Comparison of ENCODE assay signal across 16 mouse cellular contexts in the genomic region with DNA sequence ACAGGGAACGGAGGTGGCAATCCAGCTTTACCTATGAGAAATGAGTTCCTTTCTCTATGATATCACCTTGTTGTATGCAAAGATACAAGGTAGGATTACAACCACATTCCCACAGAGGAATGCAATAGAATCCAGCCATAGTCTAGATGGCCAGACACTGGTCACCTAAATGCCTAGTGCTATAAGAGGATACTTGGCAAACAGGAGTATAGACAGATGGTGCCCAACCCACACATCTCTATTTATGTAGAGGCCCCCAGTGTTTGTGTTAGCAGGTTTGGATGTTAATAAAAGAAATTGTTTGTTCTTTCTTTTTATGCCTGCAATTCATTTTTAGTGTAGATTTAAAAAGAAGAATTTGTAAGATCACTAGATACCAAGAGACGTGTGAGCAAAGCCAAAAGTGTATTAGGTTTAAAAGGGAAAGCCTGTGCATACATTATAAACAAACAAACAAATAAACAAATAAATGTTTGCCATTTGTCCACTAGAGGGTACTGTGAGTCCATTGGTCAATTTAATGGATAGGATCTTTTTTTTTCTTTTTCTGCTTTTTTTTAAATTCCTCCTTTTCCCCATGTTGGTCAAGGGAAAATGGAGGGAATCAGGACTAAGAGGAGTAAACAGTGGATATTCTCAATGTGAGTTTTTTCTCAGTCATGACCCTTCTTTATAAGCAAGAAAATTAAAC.
DNase-seq lines count a peak whose midpoint lies in the region; ATAC-seq and TF ChIP-seq lines count a peak whose summit lies in the region.
"Had no signal": no experiment of that assay in that cellular context is flagged by ENCODE, and none has a peak within 500 bp of the region (broad histone marks: within the 10 kb centered on the region; RNA-seq: fewer than 3 reads in every experiment).

No protein-coding gene starts in this region.

- H3K27ac ChIP-seq in hindbrain, postnatal 0 days, result no peak overlapping the region
- H3K27ac ChIP-seq in hindbrain, embryonic 12.5 days, result no peak overlapping the region
- H3K27ac ChIP-seq: hindbrain, embryonic 15.5 days; limb, embryonic 10.5 days; midbrain, embryonic 12.5 days; neural tube, embryonic 15.5 days had no signal

- H3K9me3 ChIP-seq in hindbrain, postnatal 0 days (ENCODE audit: low read length), result no peaks in the 10 kb centered on the region
- H3K9me3 ChIP-seq in hindbrain, embryonic 12.5 days (replicated peaks), result no peaks in the 10 kb centered on the region
- H3K9me3 ChIP-seq: hindbrain, embryonic 15.5 days; limb, embryonic 10.5 days; midbrain, embryonic 12.5 days; neural tube, embryonic 15.5 days had no signal

- no peak overlapping the region for H3K9ac ChIP-seq in hindbrain, postnatal 0 days (replicated peaks; ENCODE audit: low read length)
- H3K9ac ChIP-seq in hindbrain, embryonic 12.5 days, result no peak overlapping the region
- H3K9ac ChIP-seq: hindbrain, embryonic 15.5 days; midbrain, embryonic 12.5 days; neural tube, embryonic 15.5 days had no signal

- no peak for DNase-seq in cerebellum, postnatal 4 days (ENCODE audit: low spot score in 2 of 2)
- peak; percentile 75 for DNase-seq in hindbrain, postnatal 0 days (ENCODE audit: low spot score)
- DNase-seq in right cerebral cortex, adult 2 months (ENCODE audit: low spot score in 2 of 2), result peak; percentile 39 to 44
- no peak for DNase-seq in right cerebral cortex, postnatal 36 days (ENCODE audit: low spot score in 2 of 2)
- peak; percentile 12 for DNase-seq in telencephalon, adult 2 months (ENCODE audit: low read depth, low spot score)
- DNase-seq: adrenal gland, postnatal 10 days; kidney, postnatal 4 days; lung, adult 2 months; thymus, adult 18-20 months had no signal

- no peaks in the 10 kb centered on the region for H3K36me3 ChIP-seq in hindbrain, postnatal 0 days (ENCODE audit: insufficient read depth, low read length)
- no peaks in the 10 kb centered on the region for H3K36me3 ChIP-seq in hindbrain, embryonic 12.5 days
- H3K36me3 ChIP-seq: hindbrain, embryonic 15.5 days; limb, embryonic 10.5 days; midbrain, embryonic 12.5 days; neural tube, embryonic 15.5 days had no signal

- 68% methylated on average over 2 of the region's 2 CpGs for WGBS in hindbrain, postnatal 0 days
- 72% methylated on average over 2 of the region's 2 CpGs for WGBS in hindbrain, embryonic 12.5 days

- no peaks in the 10 kb centered on the region for H3K4me1 ChIP-seq in hindbrain, postnatal 0 days (ENCODE audit: insufficient read depth, low read length)
- no peaks in the 10 kb centered on the region for H3K4me1 ChIP-seq in hindbrain, embryonic 12.5 days
- H3K4me1 ChIP-seq: hindbrain, embryonic 15.5 days; limb, embryonic 10.5 days; midbrain, embryonic 12.5 days; neural tube, embryonic 15.5 days had no signal

- TF ChIP-seq CTCF in hindbrain, postnatal 0 days (IDR thresholded peaks at IDR 0.05; ENCODE audit: low read depth), result peak; percentile 68

- no peaks in the 10 kb centered on the region for H3K27me3 ChIP-seq in hindbrain, postnatal 0 days (ENCODE audit: insufficient read depth, low read length)
- no peaks in the 10 kb centered on the region for H3K27me3 ChIP-seq in hindbrain, embryonic 12.5 days
- H3K27me3 ChIP-seq: hindbrain, embryonic 15.5 days; midbrain, embryonic 12.5 days; neural tube, embryonic 15.5 days had no signal

- no peak overlapping the region for H3K4me3 ChIP-seq in hindbrain, postnatal 0 days (ENCODE audit: low read length)
- H3K4me3 ChIP-seq in hindbrain, embryonic 12.5 days, result no peak overlapping the region
- H3K4me3 ChIP-seq: hindbrain, embryonic 15.5 days; limb, embryonic 10.5 days; midbrain, embryonic 12.5 days; neural tube, embryonic 15.5 days had no signal

- peak; percentile 70 for ATAC-seq in cerebellum, adult (ENCODE audit: insufficient number of reproducible peaks, low FRiP score, low TSS enrichment)
- no peak for ATAC-seq in hindbrain, postnatal 0 days
- ATAC-seq in hindbrain, embryonic 12.5 days (ENCODE audit: low FRiP score), result no peak
- no peak for ATAC-seq in megakaryocyte-erythroid progenitor cell, adult 5-6 weeks (replicated peaks; ENCODE audit: low FRiP score, low TSS enrichment, poor library complexity, severe bottlenecking)

- H3K4me2 ChIP-seq in hindbrain, postnatal 0 days (ENCODE audit: low read depth, low read length), result no peak overlapping the region
- no peak overlapping the region for H3K4me2 ChIP-seq in hindbrain, embryonic 12.5 days (replicated peaks)
- H3K4me2 ChIP-seq: hindbrain, embryonic 15.5 days; midbrain, embryonic 12.5 days; neural tube, embryonic 15.5 days had no signal

Comparison
In these comparisons a context has a peak if more than half of its experiments do, and no peak if none do; other contexts are left out.
1. DNase-seq: peak in hindbrain, postnatal 0 days (single experiment), right cerebral cortex, adult 2 months (2 of 2) and telencephalon, adult 2 months (single experiment); none in cerebellum, postnatal 4 days (0 of 2) and right cerebral cortex, postnatal 36 days (0 of 2).